Mouse (Mus musculus) myocyte (in vitro differentiated cells): ENCODE measurements at regions not wholly inside any gene's neighbourhood (a gene's known extent, or its start where the extent isn't known, plus 50 kb on each side); places are given as distances from the start of the nearest gene placed in this dataset.

Source experiments
- H3K27me3 ChIP-seq: one replicate; pipeline ENCODE4 v1.6.1; 2011; ENCODE audit not compliant: control insufficient read depth, insufficient read depth, insufficient read length
- H3K36me3 ChIP-seq: one replicate; pipeline ENCODE4 v1.6.1; 2011; ENCODE audit not compliant: control insufficient read depth, insufficient read depth
- H3K4me2 ChIP-seq: one replicate; pipeline ENCODE4 v1.6.1; 2011; ENCODE audit warnings: low read depth, control low read depth
- H3K4me3 ChIP-seq: one replicate; pipeline ENCODE4 v1.5.1; 2011; ENCODE audit warnings: mild to moderate bottlenecking, control low read depth, moderate library complexity
- H3K79me2 ChIP-seq: one replicate; pipeline ENCODE4 v1.6.1; 2011; ENCODE audit not compliant: control insufficient read depth, insufficient read depth
- H3ac ChIP-seq: one replicate; pipeline ENCODE4 v1.6.1; 2011; ENCODE audit not compliant: control insufficient read depth, insufficient read length
- CEBPB ChIP-seq: IDR thresholded peaks from 2 replicates; pipeline ENCODE4 v1.6.1; 2011; ENCODE audit warnings: mild to moderate bottlenecking, moderate library complexity; ENCODE audit not compliant: poor library complexity, insufficient read depth, severe bottlenecking
- E2F4 ChIP-seq: IDR thresholded peaks from one replicate; pipeline ENCODE4 v1.6.1; 2011; ENCODE audit warnings: mild to moderate bottlenecking, control low read depth, moderate library complexity; ENCODE audit not compliant: insufficient read depth
- MAX ChIP-seq: IDR thresholded peaks from one replicate; pipeline ENCODE4 v1.6.1; 2011; ENCODE audit warnings: low read depth, mild to moderate bottlenecking, control low read depth
- MYOD1 ChIP-seq, 3 experiments: IDR thresholded peaks; one replicate each; pipeline ENCODE4 v1.6.1; 2011; ENCODE audit warnings: control low read depth in 2 of 3, low read depth in 2 of 3, mild to moderate bottlenecking in 2 of 3, moderate library complexity in 1 of 3; ENCODE audit not compliant: insufficient read length in 2 of 3, control insufficient read depth in 1 of 3
- MYOG ChIP-seq, 3 experiments: IDR thresholded peaks; one replicate each; pipeline ENCODE4 v1.6.1; 2011; ENCODE audit warnings: control low read depth in 2 of 3, low read depth in 2 of 3, mild to moderate bottlenecking in 2 of 3; ENCODE audit not compliant: insufficient read length in 2 of 3, control insufficient read depth in 1 of 3, insufficient read depth in 1 of 3
- POLR2A ChIP-seq: IDR thresholded peaks from one replicate; pipeline ENCODE4 v1.6.1; 2011; ENCODE audit warnings: low read depth, mild to moderate bottlenecking, control low read depth, moderate library complexity; ENCODE audit not compliant: insufficient read length
- POLR2AphosphoS2 ChIP-seq: IDR thresholded peaks from one replicate; pipeline ENCODE4 v1.6.1; 2011; ENCODE audit warnings: low read depth, control low read depth; ENCODE audit not compliant: insufficient read length
- REST ChIP-seq: IDR thresholded peaks from one replicate; pipeline ENCODE4 v1.6.1; 2011; ENCODE audit warnings: mild to moderate bottlenecking, control low read depth, moderate library complexity; ENCODE audit not compliant: insufficient read depth, insufficient read length
- SRF ChIP-seq: IDR thresholded peaks from one replicate; pipeline ENCODE4 v1.6.1; 2011; ENCODE audit warnings: low read depth; ENCODE audit not compliant: control insufficient read depth, insufficient read length
- TCF12 ChIP-seq: IDR thresholded peaks from one replicate; pipeline ENCODE4 v1.6.1; 2011; ENCODE audit warnings: mild to moderate bottlenecking, control low read depth; ENCODE audit not compliant: poor library complexity, insufficient read depth, severe bottlenecking
- TCF3 ChIP-seq: IDR thresholded peaks from one replicate; pipeline ENCODE4 v1.6.1; 2011; ENCODE audit warnings: low read depth, control low read depth; ENCODE audit not compliant: insufficient read length
- USF1 ChIP-seq: IDR thresholded peaks from one replicate; pipeline ENCODE4 v1.6.1; 2011; ENCODE audit warnings: low read depth, mild to moderate bottlenecking, control low read depth, moderate library complexity

DNA sequence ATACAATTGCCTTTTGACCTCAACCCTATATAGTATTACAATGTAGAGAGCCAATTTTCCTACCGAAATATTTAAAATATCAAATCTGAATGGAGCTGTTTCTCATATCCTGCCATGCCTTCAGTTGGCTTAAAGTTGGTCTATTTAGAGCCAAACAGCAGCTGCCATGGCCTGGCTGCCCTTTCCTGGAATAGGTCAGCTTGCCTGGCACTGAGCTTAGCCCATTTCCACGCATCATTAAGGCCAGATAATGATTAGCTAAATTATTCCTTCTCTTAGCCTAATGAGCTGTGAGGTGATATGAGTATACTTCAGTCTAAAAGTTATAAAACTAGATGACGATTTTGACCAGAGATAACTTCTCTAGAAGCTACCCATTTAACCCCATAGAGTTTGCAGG is 852.2 kb upstream of the Lcorl start:
- H3K27me3 ChIP-seq = no peaks in the 10 kb centered on the region
- H3K4me2 ChIP-seq = no peak overlapping the region
- no peaks in the 10 kb centered on the region for H3K79me2 ChIP-seq
- no peak overlapping the region for H3ac ChIP-seq
- no peak for TF ChIP-seq MAX
- no peak for TF ChIP-seq CEBPB
- no peak for TF ChIP-seq USF1
- TF ChIP-seq TCF3 = no peak
- peak in 1 of 3 experiments; percentile 9 for TF ChIP-seq MYOD1 (IDR thresholded peaks at IDR 0.05; ENCODE audit: control insufficient read depth in 1 of 3, insufficient read length in 2 of 3, low read depth in 2 of 3)
- no peak for TF ChIP-seq POLR2A
- no peaks in the 10 kb centered on the region for H3K36me3 ChIP-seq
- no peak overlapping the region for H3K4me3 ChIP-seq

DNA sequence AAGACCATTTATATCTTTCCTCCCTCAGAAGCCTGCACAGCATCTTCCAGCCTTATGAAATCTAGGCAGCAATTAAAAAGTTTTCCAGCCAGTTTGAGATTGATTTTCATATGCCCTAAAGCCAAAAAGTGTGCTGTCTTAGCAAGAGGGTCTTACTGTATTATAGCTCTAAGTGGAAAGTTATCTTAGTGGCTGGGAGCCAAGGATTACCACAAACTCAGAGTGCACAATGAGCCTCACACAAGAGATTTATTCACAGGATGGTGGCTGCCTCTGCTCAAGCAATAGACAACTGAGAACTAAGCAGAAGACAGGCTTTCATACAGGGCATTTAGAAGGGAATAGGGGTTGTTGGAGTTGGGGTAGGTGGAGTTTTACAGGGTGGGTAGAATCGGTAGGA is 850.4 kb upstream of the Lcorl start:
- Histone ChIP-seq H3K36me3 (no peaks in the 10 kb centered on the region), H3K79me2 (no peaks in the 10 kb centered on the region), H3K4me2 (no peak overlapping the region), H3K27me3 (no peaks in the 10 kb centered on the region), H3ac (no peak overlapping the region), H3K4me3 (no peak overlapping the region)
- TF ChIP-seq USF1 = no peak
- no peak for TF ChIP-seq REST
- no peak for TF ChIP-seq POLR2A
- TF ChIP-seq POLR2AphosphoS2 = no peak
- TF ChIP-seq SRF = no peak
- no peak for TF ChIP-seq CEBPB
- TF ChIP-seq E2F4 = no peak
- no peak for TF ChIP-seq MYOG (IDR thresholded peaks at IDR 0.05; ENCODE audit: control insufficient read depth in 1 of 3, insufficient read depth in 1 of 3, insufficient read length in 2 of 3, low read depth in 2 of 3)
- TF ChIP-seq TCF12 = no peak
- TF ChIP-seq TCF3 = no peak
- TF ChIP-seq MAX = no peak
- TF ChIP-seq MYOD1 (IDR thresholded peaks at IDR 0.05; ENCODE audit: control insufficient read depth in 1 of 3, insufficient read length in 2 of 3, low read depth in 2 of 3) = no peak

DNA sequence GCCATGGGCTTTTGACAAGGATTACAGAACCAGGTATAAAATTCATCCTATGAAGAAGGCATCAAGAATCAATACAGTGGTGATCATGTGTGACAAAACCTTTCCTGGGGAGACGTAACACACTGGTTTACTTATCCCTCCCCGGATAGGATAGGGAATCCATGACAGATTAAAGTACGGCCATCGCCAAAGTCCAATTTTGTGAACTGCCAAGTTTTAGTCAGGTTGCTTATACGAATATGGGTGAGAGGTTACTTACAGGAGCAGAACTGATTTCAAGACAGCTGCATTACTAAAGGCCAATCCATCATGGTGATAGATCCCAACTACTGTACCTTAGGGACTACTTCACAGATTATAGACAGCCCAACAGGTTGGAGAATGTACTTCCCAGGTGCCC is 849.6 kb upstream of the Lcorl start:
- H3ac ChIP-seq = no peak overlapping the region
- H3K79me2 ChIP-seq = no peaks in the 10 kb centered on the region
- H3K36me3 ChIP-seq = no peaks in the 10 kb centered on the region
- TF ChIP-seq REST (no peak), USF1 (no peak), MAX (no peak), TCF3 (no peak), CEBPB (no peak), E2F4 (no peak), SRF (no peak), TCF12 (no peak), POLR2A (no peak), MYOG (IDR thresholded peaks at IDR 0.05; ENCODE audit: control insufficient read depth in 1 of 3, insufficient read depth in 1 of 3, insufficient read length in 2 of 3, low read depth in 2 of 3) (no peak), MYOD1 (IDR thresholded peaks at IDR 0.05; ENCODE audit: control insufficient read depth in 1 of 3, insufficient read length in 2 of 3, low read depth in 2 of 3) (no peak), POLR2AphosphoS2 (no peak)
- H3K27me3 ChIP-seq = no peaks in the 10 kb centered on the region
- no peak overlapping the region for H3K4me2 ChIP-seq
- no peak overlapping the region for H3K4me3 ChIP-seq

DNA sequence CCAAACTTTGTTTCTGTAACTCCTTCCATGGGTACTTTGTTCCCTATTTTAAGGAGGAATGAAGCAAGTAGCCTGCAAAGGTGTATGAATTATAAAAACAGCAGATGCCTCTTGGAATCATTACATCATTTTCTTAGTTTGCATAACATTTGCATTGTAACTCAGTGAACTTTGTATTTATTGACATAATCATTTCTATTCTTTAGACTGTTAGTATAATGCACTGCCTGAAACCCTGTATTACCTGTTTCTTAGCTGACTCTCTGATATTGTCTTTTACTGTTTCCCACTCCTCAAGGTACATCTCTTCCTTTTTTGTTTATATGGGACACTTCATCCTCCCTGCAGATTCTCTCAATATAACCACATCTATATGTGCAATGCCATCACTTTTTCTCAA is 820.6 kb upstream of the Lcorl start:
- no peaks in the 10 kb centered on the region for H3K79me2 ChIP-seq

DNA sequence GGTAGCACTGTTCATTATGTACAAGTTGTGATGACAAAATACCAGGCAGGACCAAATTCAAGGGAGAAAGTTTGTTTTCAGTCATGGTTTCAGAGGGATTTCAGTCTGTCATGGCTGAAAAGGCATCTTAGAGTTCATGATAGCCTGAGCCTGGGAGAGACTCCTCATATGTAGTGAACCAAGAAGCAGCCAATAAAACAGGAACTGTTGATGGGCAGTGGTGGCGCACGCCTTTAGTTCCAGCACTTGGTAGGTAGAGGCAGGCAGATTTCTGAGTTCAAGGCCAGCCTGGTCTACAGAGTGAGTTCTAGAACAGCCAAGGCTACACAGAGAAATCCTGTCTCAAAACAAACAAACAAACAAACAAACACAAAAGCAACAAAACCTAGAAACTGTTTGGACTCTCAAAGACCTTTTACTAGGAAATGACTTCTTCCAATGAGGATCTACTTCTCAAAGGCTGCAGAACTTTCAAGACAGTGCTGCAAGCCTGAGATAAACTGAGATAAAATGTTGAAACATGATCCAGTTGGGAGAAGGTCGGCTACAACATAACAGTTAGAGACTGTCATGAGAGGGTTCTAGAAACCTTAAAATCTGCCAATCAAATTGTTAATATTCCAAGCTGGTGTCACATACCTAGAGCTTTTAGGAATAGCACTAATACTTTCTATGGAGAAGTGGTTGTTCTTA is 817.5 kb upstream of the Lcorl start:
- no peaks in the 10 kb centered on the region for H3K27me3 ChIP-seq
- TF ChIP-seq MAX (no peak), SRF (no peak), E2F4 (no peak), CEBPB (no peak), MYOD1 (IDR thresholded peaks at IDR 0.05; ENCODE audit: control insufficient read depth in 1 of 3, insufficient read length in 2 of 3, low read depth in 2 of 3) (no peak), POLR2AphosphoS2 (no peak)
- no peak overlapping the region for H3K4me3 ChIP-seq
- no peaks in the 10 kb centered on the region for H3K79me2 ChIP-seq
- H3K36me3 ChIP-seq = no peaks in the 10 kb centered on the region
- H3ac ChIP-seq = no peak overlapping the region
- no peak overlapping the region for H3K4me2 ChIP-seq

More for the DNA sequence above, 820.6 kb upstream of the Lcorl start:
- TF ChIP-seq POLR2A = no peak
- no peak for TF ChIP-seq MYOG (IDR thresholded peaks at IDR 0.05; ENCODE audit: control insufficient read depth in 1 of 3, insufficient read depth in 1 of 3, insufficient read length in 2 of 3, low read depth in 2 of 3)
- TF ChIP-seq REST = no peak
- TF ChIP-seq SRF = no peak
- no peak for TF ChIP-seq USF1
- no peak for TF ChIP-seq CEBPB
- no peak overlapping the region for H3K4me3 ChIP-seq
- H3K36me3 ChIP-seq = no peaks in the 10 kb centered on the region
- H3K4me2 ChIP-seq = no peak overlapping the region
- no peak overlapping the region for H3ac ChIP-seq
- H3K27me3 ChIP-seq = no peaks in the 10 kb centered on the region
